Mouse (Mus musculus): ENCODE data around the gene Slc5a10.

The Slc5a10 gene

DNA sequence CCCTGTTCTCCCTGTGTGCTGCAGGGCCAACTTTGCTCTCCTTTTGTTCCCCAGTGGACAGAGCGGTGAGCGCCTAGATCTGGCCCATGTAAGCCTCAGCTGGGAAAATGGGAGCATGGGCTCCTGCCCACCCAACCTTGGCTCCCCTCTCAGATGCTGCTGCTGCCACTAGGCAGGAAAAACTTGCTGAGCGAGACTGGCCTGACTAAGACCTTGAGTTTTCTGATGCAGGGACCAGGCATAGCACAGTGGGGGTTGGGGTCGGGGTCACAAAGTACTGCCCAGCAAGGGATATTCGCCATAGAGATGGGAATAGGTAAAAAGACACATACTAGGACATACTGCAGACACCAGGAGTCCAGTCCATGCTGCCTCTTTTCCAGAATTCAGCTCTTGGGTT is 53.4 kb downstream of the Slc5a10 start:
- no peak for DNase-seq

DNA sequence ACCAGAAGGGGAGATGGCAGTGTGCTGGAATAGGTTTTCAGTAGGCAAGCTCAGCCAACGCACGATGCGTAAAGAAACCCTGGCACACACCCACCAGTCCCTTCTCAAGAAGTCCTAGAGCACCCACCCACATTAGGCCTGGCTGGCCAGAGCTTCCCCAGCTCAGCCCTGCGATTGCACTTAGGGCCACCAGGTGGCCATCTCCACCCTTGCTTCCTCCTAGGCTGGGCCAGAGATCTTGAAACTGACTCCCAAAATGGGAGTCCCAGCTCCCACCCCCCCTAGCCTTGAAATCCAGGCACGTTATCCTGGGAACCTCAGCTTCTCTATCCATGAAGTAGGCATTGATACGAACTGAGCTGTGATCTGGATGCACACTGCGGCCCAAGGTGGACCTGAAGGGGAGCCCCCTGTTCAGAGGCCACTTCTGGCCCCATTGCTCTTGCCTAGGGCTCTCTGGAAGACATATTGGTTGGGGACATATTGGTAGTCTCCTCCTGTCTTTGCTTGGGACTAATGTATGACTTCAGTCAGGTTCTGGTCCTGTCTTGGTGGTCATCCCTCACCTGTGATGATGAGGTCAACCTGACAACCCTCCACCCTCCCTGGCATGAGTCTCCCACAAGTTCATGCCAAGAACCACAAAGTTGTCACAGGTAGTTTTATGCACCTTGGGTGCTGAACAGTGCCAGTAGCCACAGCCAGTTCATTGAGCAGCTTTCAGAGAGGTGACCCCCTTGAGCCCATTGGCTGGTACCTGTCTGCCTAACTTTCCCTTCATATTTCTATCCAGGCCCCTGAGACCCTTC is 54.4 kb downstream of the Slc5a10 start:
- no peak for DNase-seq

DNA sequence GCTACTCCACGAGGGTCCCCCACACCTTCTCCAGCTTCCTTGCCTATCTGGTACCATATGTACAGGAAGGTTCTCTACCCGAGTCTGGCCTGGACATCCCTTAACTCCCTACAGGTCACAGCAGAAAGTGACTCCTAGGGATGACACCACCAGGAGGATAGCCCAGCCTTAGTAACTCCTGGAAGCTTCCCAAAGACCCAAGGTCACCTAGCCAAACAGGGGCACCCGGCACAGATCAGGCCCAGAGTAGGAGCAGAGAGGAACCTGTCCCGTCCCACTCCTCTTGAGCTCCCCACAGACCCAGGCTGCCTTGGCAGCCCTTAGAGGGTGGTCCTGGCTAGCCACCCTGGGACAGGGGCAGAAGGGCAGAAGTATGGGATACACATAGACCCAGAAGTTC is 55.2 kb downstream of the Slc5a10 start:
- DNase-seq, result no peak

DNA sequence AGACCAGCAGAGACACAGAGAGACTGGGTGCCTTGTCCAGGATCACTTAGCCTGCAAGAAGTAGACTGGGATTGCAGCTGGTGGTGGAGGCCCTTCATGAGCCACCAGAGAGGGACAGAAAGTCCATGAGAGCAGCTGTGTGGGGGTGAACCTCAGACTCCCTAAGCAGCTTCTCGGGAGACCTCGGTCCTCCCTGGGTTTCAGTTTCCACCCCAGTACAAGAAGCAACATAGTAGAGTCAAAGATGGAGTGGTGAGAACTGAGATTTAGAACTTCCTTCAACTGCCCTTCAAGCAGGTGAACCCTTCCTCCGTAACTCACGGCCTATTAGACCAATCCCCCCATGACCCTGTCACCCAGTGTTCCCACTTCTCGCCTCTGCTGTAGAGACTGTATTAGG is 58.4 kb downstream of the Slc5a10 start:
- no peak for DNase-seq

- DNase-seq, result no peak
Observed at GRCm38 (mm10) chr11:61660806-61661392, 59.7 kb downstream of the Slc5a10 start.

DNA sequence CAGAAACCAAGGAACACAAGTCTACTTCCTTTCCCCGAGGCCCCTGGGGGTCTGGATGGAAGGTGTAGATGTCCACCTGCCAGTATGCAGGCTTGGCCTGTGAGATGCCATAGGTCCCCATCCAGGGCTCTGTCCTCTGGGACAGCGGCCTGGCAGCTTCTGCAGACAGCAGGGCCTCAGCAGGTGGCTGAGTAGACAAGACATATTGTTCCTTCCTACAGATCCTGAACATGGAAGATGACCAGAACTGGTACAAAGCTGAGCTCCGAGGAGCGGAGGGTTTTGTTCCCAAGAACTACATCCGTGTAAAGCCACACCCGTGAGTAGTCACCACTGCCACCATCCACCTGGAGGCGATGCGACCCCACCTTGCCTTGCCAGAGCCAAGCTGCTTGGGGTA is 60.6 kb downstream of the Slc5a10 start:
- DNase-seq, result no peak

DNA sequence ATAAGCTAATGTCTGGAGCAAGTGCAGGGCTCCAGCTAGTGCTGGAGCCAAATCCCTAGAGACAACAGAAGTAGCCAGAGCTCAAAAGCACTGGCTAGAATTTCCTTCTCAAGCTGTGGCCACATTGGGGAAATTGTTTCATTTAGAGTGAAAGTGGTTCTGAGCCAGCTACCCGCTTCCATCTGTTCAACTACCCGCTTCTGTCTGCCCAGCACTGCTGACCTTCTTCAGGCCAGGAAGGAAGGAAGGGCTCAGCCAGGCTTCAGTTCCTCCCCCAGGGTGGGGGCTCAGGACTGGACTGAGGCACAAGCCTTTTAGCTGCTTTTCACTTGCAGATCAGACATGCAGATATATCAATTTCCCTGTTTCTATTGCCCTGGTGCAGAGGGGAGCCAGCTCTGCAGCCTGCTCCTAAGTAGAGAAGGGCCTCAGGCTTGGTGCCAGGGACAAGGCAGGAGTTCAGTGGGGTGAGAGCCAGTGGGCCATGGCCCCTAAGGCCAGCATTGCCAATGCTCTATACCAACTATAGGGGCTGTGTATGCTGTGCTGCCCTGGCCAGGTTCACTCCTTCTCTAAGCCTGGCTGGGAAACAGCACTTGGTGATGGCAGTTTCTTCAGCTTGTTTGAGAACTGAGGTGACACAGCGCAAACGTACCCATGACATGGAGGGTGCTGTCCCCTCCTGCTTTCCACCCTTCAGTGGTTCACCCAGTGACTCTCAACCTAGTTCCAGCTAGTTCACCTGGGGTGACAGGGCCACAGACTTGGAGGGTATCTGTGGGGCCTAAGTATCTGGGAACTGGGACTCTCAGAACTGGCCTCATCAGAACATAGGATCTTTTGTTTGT is 61.4 kb downstream of the Slc5a10 start:
- no peak for DNase-seq

DNA sequence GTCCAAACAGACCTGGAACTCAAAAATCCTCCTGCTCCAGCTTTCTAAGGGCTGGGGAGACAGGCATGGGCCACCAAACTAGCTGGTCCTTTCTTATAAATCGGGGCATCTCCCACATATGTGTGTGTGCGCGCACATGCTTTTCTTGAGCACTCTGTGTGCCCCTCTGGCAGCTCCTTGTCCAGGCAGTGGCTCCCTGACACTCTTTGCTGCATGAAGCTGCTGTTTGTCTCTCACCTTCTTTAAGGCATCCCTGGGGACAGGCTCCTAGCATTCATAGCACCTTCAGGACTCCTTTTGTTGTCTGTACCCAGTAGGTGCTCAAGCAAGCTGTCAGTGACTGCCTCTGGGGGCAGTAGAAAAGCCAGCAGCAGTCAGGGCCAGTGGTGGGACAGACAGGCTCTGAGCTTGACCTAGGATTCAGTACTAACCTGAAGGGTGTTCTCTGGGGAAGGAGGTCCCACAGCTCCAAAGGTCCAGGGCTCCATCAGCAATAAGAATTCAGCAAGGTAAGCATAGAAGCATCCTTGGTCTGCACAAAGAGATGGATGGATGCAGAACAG is 62.2 kb downstream of the Slc5a10 start:
- DNase-seq, result no peak

DNA sequence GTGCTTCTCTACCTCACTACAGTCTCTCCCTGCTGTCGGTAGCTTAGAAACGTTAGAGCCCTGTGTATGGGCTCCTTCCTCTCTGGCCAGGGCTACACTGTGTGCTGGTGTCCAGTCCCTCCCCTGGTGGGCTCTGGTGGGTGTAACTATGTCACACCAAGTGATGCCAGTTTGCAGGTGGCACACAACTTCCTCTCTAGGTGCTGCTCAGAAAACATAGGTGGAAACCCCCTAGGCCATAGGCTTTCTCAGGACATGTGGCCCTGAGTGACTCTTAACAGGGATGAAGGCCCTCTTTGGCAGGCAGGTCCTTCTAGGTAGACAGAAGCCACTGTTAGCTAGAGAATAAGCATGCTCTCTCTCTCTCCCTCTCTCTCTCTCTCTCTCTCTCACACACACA is 63.2 kb downstream of the Slc5a10 start:
- DNase-seq, result no peak

DNA sequence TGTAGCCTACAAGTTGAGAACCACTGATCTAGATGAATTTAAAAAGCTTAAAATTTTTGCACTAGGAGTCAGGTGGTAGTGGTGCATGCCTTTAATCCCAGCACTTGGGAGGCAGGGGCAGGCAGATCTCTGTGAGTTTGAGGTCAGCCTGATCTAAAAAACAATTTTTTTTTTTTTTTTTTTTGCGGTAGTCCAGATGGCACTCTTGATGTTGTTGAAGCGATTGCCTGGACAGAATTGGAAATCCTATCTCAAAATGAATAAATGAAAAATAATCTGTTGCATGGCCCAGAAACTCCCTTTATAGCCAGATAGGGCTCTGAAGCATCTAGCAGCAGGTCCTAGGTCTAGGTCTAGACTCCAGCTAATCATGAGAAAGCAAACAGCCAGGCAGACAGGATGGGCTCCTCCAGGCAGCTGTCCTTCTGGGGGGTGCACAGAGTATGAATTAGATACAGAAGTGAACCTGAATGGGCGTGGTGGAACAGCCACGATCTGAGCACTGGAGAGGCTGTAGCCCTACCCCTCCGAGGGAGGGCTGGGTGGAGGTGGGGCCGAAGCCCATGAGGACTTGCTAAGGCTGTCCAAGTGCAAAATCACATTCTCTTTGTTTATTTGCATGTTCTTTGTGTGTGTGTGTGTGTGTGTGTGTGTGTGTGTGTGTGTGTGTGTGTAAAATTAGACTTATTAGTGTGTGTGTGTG is 64.3 kb downstream of the Slc5a10 start:
- no peak for DNase-seq

- DNase-seq, result no peak
Observed at GRCm38 (mm10) chr11:61655649-61656048, 65.0 kb downstream of the Slc5a10 start.

- DNase-seq, result no peak
Observed at GRCm38 (mm10) chr11:61654786-61655311, 65.8 kb downstream of the Slc5a10 start.

DNA sequence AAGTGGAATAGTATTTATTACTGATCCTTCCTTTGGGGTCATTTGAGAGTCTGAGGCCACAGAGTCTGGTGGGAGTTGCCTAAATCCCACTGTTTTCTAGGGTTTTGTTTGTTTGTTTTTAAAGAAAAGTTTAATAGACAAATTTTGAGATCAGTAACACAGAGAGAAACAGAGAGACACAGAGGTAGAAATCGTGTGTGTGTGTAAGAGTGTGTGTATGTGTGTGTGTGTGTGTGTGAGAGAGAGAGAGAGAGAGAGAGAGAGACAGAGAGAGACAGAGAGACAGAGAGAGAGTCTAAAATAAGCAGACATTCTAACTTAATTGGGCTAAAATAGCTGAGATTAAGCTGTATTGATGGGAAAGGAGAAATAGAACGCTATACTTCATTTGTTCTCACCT is 67.1 kb downstream of the Slc5a10 start:
- DNase-seq, result no peak

- DNase-seq, result no peak
Observed at GRCm38 (mm10) chr11:61652686-61653447, 67.8 kb downstream of the Slc5a10 start, which contains the start of gene Grap. TSS of gene Grap (plus strand) at chr11:61653265.

DNA sequence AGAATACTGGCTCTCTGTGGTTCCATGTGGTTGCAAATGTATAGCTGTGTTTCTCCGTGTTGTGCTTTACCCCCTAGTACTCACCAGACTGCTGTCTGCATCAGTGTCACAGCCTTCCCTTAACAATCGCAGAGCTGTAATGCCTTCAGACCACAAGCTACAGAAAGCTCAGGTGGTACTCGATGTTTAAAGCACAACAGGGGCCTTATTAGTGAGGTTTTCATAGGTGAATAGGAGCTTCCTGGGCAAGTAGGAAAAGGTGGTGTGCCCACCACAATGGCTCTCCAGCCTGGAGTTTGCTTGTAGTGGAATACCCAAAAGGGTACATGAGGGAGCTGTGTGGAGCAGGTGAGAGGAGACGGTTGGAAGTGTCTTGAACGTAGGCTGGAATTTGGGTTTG is 68.4 kb downstream of the Slc5a10 start:
- no peak for DNase-seq

DNA sequence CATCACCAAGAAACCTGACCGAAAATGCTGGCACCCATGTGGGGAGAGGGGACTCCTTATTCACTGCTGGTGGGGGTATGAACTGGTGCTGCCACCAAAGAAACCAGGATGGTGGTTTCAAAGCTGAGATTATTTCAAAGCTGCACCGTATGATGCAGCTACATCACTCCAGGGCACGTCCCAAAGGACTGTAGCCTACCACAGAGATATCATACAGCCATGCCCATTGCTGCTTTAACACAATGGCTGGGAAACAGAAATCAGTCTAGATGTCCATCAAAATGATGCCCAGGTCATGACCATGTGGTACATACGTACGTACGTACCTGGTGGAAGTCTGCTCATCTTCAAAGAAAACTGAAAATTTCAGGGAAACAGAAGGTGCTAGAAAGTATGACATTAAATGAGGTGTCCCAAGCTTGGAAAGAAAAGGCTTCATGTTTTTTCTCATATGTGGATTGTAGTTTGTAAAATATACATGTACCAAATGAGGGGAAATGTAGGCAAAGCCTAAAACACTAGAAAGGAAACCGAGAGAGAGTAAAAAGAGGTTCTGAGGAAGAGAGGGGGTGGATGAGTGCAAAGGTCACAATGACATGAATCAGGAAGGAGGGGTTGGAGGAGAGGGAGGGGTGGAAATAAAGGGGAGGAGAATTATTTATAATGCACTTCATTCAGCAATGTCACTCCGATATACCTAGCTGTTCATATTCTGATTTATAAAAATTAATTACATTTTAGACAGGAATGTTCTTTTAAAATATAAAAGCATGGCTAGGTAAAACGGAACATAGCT is 70.0 kb downstream of the Slc5a10 start:
- no peak for DNase-seq

GRCm38 (mm10) chr11:61649626-61650025 is 71.0 kb downstream of the Slc5a10 start:
- DNase-seq, result no peak

DNA sequence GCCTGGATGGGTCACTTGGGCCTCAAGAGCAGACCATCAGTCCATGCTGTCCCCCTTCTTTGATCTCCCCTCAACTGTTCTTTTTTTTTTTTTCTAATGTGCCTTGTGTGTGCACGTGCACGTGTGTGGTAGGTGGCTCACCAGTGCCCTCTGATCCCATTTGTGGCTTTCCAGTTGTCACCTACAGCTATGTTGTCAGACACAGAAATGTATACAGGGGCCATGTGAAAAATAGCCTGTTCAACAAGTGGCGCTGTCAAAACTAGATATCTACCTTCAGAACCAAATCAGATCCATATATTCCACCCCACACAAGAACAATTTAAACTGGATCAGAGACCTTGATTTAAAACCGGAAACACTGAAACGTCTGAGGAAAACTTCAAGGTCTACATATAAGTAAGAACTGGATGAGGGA is 71.5 kb downstream of the Slc5a10 start:
- DNase-seq, result no peak

- DNase-seq, result peak; percentile 67
Observed at GRCm38 (mm10) chr11:61648749-61649115, 71.9 kb downstream of the Slc5a10 start.

- DNase-seq, result no peak
Observed at GRCm38 (mm10) chr11:61647956-61648748, 72.5 kb downstream of the Slc5a10 start.

Measured in right cerebral cortex, postnatal 25 days (tissue).